ENCODE assay signal across 7 mouse cellular contexts in the genomic region with DNA sequence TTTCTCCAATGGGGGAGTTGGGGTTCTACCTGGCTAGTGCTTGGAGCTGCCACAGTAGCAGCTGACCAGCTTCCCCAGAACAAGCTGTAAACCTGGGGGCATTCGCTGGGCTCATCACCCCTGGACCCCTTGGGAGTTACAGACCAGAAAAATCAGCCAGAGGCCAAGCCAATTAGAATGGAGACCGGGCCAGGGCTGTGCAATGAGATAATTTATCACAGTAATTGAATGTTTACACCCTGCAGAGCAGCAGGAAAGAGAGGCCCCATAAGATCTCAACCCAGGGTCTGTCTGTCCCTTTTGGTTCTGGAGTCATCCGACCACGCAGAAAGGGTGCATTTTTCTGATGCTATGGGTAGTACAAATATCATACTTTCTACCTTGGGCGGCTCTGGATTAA. TPM values are rescaled to one million over a fixed set of nuclear protein-coding genes. Genes with fewer than 3 reads are reported as not detected.
DNase-seq lines count a peak whose midpoint lies in the region; ATAC-seq lines count a peak whose summit lies in the region.

No protein-coding gene starts in this region.

- H3K27ac ChIP-seq in forebrain, embryonic 12.5 days = peak overlapping the region; percentile 25; the same call in 1 of the 2 replicates

- H3K9me3 ChIP-seq in forebrain, embryonic 12.5 days = no peaks in the 10 kb centered on the region

- H3K4me2 ChIP-seq in forebrain, embryonic 12.5 days = peak overlapping the region; percentile 93

- H3K9ac ChIP-seq in forebrain, embryonic 12.5 days = peak overlapping the region; percentile 89

- intact Hi-C loops in left cerebral cortex, postnatal 14 days (cut with DNase I) = no loop called here

- no peaks in the 10 kb centered on the region for H3K36me3 ChIP-seq in forebrain, embryonic 12.5 days (replicated peaks)

- ATAC-seq in forebrain, embryonic 12.5 days (ENCODE audit: low FRiP score) = no peak

- DNase-seq in retina, embryonic 14.5 days (ENCODE audit: low spot score) = peak; percentile 32
- DNase-seq in retina, postnatal 1 day = no peak
- DNase-seq in liver = peak; percentile 61
- no peak for DNase-seq in adrenal gland, postnatal 25 days
- no peak for DNase-seq in adrenal gland, postnatal 4 days (ENCODE audit: low spot score in 2 of 2)
- no peak for DNase-seq in left cerebral cortex, postnatal 14 days (ENCODE audit: low spot score in 2 of 2)

- H3K27me3 ChIP-seq in forebrain, embryonic 12.5 days = 0 out of 2 replicates have a peak, but pooled peaks cover 6% of the 10 kb centered on the region

- peaks cover 81% of the 10 kb centered on the region for H3K4me1 ChIP-seq in forebrain, embryonic 12.5 days

- 15% methylated on average over 5 of the region's 5 CpGs for WGBS in forebrain, embryonic 12.5 days

- peak overlapping the region; percentile 70 for H3K4me3 ChIP-seq in forebrain, embryonic 12.5 days (replicated peaks)

RNA-seq across cellular contexts. Expression of gene Elmsan1, which starts 26.9 kb away (rescaled TPM):
- 6.8 and 7.8 TPM in 2 replicates for polyA plus RNA-seq in forebrain, embryonic 12.5 days (2016; fragmentation: Nextera tagmentation; extraction: Ambion mirVana)
- total RNA-seq in adrenal gland, postnatal 25 days (2021) = 22.3 and 32.8 TPM in 2 replicates
- total RNA-seq in adrenal gland, postnatal 4 days (2021) = 10 to 100 TPM; 30.2 to 34.8 TPM
- total RNA-seq in left cerebral cortex, postnatal 14 days (2021) = 10 to 100 TPM; 12.6 to 18.6 TPM

RNA-seq across cellular contexts. Expression of gene Pnma1, which starts 43.5 kb away (rescaled TPM):
- polyA plus RNA-seq in forebrain, embryonic 12.5 days (2016; fragmentation: Nextera tagmentation; extraction: Ambion mirVana) = 2.8 and 3.4 TPM in 2 replicates
- 0.64 TPM in 1 of 2 replicates, not detected in the other for total RNA-seq in adrenal gland, postnatal 25 days (2021)
- total RNA-seq in adrenal gland, postnatal 4 days (2021) = 1 to 10 TPM in 1 of 2 experiments, under 1 TPM in 1; 0.92 to 1.0 TPM
- 1 to 10 TPM; 5.8 to 6.8 TPM for total RNA-seq in left cerebral cortex, postnatal 14 days (2021)

Comparison
In these comparisons a context has a peak if more than half of its experiments do, and no peak if none do; other contexts are left out.
1. DNase-seq: peak in retina, embryonic 14.5 days (single experiment) and liver (single experiment); none in retina, postnatal 1 day (single experiment), adrenal gland, postnatal 25 days (single experiment), adrenal gland, postnatal 4 days (0 of 2) and left cerebral cortex, postnatal 14 days (0 of 2).